Mouse (Mus musculus) urinary bladder, adult 2 months (tissue): ENCODE measurements around the gene Alg5. TPM values are rescaled to one million over a fixed set of nuclear protein-coding genes. Genes with fewer than 3 reads are reported as not detected.
"Not testable (repeated sequence)": the region's sequence is repeated elsewhere in the genome, so short reads cannot be mapped to it uniquely, and the experiment has no call there.

Experiments used
- DNase-seq: peaks from one replicate; pipeline ENCODE4 v3.0.0; 2022; ENCODE audit warnings: low spot score
- polyA plus RNA-seq: library from polyadenylated mRNA; depleted of rRNA; stranded (reverse); fragments of >200 nt; gene quantifications from 2 replicates; pipeline ENCODE4 v1.2.3, GENCODE M21; 2012

The Alg5 gene
- polyA plus RNA-seq, 1 experiment, result 41.4 TPM

DNA sequence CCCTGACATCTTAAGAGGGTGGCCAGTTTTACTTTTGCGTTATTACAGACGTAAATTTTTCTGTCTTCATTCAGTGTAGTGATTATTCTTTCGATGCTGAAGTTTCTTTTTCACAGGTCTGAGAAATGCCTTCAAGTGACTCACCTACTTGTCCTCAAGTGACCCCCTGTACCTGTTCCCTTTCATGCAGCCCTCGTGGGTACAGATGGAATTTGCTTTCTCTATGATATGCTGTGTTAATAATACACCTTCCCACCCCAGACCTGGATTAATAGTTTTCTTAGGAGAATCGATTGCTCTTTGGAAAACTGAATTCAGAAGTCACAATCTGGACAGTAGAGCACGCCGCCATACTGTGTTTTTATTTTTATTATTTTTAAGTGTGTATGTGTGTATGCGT is 2.0 kb downstream of the Alg5 start:
- DNase-seq, result no peak

DNA sequence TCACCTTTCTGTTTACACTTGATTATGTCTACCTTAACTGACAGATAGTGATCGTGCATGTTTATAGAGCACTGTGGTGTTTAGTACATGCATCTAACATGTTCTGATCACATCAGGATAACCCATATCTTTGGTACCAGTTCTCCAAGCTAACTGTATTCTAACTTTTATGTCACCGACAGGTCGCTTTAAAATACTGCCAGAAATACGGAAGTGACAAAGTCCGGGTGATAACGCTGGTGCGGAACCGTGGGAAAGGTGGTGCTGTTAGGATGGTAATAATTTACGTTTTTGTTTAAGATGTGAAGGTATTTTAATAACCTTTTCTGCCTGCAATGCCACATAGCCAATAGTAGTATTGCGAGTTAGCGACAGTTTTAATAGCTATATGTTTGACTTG is 6.6 kb downstream of the Alg5 start:
- DNase-seq, result no peak

DNA sequence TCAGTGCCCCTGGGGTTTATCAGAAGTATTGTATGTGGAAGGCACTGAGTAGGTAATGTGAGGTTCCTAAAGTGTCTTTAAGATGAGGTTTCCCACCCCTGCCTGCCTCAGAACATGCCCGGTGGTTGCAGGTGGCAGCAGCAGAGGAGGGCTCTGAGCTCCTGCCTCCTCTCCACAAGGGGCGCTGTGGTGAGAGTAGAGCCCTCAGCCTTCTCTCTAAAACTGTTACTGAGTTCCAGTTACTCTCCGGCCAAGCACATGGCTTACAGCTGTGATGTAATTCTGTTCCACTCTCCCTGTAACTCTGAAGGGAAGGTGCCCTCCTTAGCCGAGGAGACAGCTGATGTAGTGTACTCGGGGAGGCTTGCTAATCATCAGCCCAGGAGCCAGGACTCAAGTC is 10.5 kb downstream of the Alg5 start:
- no peak for DNase-seq

DNA sequence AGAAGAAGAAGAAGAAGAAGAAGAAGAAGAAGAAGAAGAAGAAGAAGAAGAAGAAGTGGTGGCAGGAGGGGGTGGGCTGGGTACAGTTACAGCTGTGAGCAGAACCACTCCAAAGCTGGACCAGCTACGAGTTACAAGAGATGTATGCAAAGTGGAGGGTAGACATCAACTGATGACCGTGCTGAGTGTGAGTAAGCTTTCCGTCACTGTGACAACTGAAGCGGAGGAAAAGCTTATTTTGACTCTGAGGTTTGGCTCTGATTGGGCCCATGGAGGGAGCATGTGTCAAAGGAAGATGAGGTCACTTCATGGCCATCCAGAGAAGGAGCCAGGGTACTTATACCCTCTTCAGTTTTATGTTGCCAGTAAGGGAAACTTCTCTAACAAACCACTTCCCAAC is 18.1 kb downstream of the Alg5 start:
- no peak for DNase-seq

DNA sequence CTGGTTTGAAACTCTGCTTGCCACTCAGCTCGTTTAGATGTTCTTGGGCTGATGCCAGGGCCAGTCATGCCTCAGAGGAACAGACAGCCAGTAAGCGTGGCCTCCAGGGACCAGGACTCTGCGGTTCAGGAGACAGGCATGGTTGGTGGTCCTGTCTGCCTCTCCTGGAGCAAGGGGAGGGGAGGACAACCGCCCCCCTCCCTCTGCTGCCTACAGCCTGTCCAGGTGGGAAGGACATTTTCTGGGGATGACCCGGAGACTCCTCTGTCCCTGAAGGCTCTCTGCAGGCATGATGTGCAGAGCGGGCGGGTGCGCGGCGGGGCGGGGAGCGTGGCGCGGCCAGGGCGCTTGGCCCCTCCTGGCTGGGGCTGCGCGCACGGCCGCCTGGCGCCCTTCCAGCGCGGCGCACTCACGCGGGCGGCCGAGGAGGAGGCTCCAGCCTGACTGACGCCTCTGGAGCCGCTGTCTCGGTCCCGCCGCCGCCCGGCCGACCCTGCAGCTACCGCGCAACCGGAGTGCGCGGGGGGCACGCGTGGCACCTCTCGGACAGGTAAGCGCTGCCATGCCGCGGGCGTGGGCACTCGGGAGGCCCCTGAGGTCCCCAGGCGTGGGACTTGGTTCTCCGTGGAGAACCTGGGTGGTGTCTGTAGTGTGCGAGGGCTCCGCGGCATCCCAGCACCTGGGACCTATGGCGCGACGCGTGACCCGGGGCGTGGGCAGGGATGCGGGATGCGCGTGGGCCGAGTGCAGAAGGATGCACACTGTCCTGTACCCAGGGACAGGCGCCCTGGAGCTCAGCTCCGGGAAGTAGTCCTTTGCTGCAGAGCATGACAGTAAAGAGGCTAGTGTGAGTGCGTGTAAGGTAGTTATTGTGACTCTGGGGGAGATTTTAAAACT is 20.1 kb downstream of the Alg5 start, which contains the start of gene Smad9:
Smad9 (plus strand) TSS at position 438 of the 897 bp plus-strand sequence.
- peak; percentile 61 for DNase-seq

DNA sequence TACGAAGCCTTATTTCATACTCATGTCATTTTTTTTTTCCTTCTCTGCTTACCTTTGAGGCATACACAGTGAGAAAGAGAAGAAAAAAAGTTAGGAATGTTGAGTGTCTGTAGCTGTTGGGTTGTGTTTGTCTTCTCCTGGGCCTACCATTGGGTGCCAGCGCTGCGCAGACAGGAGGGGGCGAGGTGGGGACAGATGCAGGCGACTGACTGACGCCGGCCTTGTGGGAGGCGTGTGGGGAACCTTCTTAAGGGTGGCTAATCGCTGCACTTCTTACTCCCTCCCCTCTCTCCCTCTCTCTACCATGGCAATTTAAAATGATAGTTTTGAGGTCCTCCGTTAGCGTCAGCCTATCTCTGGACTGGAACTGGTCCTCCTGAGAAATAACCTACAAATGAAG is 20.7 kb downstream of the Alg5 start:
- no peak for DNase-seq

DNA sequence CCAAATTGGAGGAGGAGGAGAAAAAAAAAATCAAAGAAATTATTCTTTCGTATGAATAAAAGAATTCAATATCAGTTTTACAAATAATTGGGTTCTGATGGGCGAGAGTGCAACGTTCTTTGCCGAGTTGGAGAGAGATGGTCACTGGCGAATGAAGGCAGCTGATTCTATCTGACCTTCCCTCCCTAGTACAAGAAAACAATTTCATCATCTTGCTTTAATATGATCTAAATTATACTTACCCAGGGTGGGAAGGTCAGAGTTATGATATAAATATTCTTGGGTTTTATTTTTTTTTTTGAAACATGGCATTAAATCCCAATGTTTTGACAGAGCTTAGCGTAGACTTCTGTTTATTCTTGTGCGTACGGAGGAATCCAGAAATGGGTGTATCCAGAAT is 22.1 kb downstream of the Alg5 start:
- no peak for DNase-seq

DNA sequence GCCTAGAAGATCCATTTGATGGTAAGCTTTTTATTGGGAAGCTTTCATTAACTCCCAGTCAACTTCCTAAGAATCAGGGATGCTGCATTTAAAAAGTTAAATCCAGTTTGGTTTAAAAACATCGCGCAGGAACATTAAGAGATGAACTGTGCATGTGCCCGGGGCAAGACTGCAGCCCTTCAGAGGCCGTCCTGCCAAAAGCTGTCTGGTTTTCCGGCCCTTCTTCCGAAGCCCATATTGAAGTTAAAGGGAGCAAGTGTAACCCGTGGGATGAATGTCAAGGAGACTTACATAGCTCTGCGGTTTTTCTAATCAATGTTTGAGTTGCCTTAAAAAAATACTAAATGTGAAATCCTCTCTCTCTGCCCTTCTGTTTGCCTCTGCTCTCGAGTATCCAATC is 23.9 kb downstream of the Alg5 start:
- no peak for DNase-seq

DNA sequence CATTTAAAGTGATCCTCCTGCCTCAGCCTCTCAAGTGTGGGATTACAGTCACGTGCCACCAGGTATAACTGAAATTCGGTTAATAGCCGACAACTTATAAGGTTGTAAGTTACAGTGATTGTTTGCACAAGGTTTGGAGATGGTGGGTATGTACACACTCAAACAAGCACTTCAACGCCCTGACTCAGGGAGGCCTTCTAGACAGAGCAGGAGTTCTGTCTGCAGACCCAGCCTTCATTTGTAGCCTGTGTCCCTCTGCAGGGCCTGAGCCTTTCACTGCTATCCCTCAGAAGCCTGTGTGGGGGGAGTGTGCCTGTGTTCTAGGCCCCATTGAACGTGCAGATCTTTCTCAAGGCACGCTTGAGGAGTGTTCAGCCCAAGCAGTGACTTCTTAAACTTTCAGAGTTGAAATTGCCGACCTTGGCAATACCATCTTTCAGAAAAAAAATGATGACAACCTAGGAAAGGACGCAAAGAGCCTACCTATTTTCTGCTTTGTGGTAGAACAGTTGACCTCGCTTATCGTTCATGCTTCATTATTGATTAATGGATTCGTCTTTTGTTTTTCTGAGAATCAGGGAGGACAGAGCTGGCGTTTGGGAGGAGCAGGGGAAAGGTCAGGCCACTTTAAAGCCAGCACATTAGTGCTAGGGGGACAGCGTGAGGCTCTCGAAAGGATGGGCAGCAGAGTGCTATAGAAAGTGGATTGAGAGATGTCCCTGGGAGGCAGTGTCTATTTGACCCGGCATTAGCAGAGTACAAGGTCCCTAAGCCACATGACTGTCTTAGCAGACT is 25.2 kb downstream of the Alg5 start:
- no peak for DNase-seq

DNA sequence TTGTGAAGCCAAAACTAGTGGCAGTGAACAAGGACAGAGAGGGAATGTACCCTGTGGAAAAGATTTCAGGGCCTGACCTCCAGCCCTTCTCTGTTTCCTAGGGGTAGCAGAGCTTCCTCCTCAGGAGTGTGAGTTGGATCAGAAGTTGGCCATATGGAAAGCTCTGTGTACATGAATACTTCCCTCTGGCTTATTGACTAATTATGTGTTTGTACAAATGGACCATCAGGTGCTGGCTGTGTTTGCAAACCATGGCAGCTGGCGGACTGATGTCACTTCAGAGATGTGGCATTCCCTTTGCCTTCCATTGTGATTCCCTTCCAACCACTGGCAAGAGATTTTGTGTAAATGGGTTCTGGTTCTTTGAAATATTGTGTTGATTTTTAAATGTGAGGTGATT is 25.9 kb downstream of the Alg5 start:
- DNase-seq, result no peak

DNA sequence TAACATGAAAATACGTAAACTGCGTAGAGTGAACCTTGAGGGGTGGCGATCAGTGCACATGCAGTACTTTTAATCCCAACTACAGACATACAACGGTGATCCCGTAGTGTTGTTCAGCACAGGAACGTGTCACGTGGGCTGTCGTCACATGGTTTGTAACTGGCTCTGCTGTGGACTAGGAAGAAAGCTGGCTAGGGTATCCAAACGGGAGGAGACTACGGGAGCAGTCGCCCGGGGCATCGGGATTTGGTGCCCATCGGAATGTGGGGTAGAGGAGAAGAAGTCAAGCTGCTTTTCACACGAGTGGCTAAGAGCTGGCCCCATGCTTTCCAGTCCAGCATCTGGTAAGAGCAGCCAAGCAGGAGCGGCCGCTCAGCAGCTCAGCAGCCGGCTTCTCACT is 29.1 kb downstream of the Alg5 start:
- no peak for DNase-seq

DNA sequence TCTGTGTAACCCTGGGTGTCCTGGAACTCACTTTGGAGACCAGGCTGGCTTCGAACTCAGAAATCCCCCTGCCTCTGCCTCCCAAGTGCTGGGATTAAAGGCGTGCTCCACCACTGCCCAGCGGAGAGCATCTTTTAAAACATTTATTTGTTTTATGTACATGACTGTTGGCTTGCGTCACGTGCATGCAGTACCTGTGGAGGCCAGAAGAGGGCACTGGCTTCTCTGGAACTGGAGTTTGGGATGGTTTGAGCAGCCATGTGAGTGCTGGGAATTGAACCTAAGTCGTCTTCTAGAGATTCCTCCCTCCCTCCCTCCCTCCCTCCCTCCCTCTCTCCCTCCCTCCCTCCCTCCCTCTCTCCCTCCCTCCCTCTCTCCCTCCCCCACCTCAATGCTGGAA is 30.2 kb downstream of the Alg5 start:
- not testable (repeated sequence) for DNase-seq

DNA sequence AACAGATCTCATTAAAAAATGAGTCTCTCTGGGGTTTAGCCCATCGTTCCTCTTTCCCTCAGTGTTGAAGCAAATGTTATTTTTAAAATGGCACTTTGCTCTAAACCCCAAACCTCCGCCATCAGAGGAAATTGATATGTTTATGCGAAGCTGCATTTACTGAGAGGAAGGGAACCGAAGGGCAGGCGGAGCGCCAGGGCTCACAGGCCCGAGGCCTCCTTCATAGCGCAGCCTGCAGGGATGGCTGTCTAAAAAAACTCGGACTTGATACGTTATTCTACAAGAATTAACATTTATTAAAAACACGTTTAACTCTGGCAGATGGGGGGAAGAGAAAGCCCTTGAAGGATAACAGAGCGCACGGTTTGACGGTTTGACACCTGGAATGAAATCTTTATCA is 30.7 kb downstream of the Alg5 start:
- DNase-seq, result no peak

DNA sequence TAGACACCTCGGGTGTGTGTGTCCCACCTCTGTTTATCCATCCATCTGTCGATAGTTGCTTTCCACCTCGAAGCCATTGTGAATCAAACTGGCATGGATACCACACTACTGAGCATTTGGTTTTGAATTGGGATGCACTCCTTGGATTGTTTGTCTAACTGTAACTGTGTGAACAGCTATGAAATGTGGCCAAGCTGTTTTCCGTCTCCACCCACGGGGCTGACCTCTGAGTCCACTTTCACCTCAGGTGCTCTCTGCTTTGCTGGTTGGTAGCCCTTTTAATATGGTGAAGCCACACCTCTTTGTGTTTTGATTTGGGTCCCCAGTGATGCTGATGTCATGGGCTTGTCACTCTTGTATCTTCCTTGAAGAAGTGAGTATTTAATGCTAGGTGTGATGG is 31.5 kb downstream of the Alg5 start:
- no peak for DNase-seq

DNA sequence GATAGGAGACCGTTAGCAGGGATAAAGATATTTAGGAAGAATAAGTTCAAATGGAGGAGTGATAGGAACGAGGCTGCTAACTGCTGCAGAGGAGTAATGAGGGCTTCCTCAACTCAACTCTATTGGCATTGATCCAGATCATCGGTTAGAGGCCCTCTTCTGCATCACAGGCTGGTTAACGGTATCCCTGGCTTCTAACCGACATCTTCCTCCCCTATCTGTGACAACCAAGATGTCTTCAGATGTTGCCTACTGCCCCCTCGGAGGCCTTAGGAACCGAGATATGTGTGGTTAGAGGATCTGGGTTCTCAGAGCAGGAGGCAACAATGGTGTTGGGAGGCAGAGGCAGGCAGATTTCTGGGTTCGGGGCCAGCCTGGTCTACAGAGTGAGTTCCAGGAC is 33.3 kb downstream of the Alg5 start:
- no peak for DNase-seq

DNA sequence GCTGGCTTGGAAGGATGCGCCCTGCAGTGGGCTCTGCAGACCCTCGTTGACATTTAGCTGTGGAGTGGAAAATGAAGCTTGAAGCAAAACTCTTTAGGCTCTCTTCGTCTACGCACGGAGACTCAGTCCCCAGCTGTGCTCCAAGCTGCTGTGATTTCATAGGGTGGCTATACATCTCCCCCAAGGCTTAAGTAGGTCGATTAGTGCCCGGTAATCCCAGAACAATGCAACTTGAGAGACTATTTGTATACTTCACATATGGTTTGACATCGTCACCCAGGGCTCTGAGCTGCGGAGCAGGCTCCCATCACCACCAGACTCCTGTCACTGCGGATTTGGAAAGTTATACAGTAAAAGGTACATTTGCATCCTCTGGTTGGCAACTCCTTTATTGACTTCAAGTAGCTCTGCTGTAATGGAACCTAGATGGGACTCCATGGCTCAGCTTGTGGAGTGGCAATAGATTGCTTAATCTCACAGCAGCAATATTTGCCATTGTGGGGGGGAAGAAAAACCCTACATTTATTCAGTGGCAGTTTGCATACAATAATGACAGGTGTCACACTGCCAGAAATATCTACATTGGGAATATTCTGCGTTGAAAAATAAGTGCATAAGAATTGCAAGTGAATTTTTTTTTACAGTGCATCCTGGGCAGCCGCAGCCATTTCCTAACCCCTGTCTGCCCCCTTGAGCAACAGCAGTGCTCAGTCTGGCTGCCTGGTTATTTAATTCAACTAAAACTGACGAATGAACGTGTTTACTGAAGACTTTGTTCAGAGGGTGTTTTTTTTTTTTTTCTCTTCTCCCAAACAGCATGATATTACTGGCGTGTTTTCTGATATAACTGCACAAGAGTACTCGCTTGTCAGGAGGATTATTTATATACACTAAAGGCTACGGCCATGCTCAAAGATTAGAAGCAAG is 34.3 kb downstream of the Alg5 start:
- DNase-seq, result no peak

DNA sequence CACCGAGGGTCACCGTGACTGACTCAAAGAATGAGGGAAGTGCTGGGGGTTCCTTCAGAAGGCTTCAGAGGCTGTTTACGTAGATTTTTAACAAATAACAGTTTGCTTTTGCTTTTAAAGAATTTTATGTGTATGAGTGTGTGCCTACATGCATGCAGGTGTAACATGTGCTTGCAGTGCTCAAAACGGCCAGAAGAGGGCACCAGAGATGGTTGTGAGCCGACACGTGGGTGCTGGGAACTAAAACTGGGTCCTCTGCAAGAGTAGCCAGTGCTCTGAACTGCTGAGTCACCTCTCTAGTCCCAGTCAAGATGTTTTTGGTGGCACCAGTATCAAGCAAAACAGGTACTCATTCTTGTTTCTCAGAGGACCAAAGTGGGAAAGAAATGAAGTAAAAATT is 38.3 kb downstream of the Alg5 start:
- no peak for DNase-seq

DNA sequence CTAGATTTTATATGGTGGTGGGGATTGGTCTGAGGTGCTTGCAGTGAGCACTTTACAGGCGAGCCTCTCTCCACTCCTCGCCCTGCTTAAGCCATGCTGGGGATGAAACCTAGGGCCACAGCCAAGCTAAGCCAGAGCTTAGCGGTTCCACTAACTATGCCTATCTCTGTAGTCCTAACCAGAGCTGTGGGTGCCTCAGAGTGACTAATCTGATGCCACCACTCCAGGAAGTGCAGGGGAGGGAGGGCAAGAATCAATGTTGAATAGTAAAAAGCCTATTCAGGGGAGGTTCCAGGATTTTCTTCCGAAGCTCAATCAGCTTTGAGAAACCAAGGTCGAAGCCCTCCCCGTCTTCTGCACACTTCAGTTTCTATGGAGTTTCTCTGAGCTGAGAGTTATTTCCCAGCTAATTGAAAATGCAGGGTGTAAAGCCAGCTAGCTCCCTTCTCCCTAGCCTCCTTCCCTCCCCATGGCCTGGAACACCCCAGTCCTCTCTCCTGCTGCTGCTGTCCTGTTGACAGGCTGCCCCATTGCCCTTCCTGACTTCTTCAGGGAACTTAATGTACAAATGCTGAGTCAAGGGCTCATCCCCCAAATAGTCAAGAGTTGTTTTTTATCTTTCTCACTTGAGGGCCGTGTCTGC is 40.8 kb downstream of the Alg5 start:
- no peak for DNase-seq

DNA sequence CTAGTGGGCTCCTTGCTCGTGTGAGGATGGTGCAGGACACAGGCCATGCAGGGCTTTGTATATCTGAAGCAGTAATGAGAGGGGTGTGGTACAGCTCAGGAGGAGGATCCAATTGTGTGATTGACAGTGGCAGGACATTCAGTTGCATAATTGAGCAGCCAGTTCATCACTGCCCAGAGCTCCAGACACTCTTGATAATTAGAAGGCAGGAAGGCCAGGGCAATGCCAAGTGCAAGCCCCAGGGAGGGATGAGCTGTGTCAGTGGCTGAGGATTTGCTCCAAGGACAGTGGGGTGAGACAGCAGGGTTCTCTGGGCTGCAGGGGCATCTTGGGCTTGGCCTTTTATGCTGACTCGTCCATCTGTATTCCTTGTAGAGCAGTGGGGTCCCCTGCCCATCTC is 55.3 kb downstream of the Alg5 start:
- DNase-seq, result no peak

DNA sequence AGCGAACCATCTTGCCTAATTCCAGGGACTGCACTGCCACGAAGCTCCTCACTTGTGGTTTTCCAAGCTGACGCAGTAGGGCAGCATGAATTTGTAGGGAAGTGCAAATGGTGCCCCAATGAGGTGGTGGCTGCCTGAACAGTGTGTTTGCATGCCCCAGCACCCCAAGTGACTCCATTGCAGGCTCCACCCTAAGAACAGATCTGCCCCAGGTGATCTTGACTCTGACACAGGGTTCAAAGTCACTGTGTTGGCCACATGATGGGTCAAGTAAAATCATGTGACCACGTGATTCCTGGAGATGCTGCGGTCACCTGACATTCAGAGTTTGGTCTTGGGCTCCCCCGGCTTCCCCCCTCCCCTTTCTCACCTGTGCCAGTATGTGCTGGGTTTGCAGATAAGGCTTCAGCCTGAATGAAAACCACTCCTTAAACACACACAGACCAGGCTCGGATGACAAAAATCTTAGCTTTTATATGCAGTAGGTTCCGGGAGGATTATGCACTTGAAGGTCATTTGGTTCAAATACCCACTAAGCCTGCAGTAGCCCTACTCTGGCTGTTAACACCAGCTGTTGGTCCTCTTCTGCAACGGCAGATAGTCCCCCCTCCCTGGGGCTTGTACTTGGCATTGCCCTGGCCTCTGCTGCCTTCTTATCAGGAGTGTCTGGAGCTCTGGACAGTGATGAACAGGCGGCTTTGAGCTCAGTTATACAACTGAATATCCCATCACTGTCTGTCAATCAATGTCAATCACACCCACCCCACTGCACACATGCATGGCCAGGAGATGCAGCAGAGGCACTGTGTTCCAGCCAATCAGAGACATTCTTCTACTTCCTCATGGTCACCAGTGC is 56.7 kb downstream of the Alg5 start:
- DNase-seq, result no peak

DNA sequence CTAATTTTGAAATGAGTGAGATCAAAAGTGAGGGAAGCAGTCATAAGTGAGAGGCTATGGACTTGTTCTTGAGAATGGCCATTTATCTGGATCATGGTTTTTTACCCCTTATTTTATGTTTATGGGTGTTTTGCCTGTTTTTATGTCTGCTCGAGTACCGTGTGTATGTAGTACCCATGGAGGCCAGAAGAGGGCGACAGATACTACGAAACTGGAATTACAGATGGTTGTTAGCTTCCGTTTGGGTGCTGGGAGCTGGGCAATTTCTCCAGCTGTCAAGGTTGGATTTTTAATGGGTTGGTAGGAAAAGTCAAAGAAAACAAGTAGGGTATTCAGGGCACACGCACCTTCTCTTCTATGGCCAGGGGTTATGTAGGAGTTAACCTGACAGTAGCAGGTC is 58.4 kb downstream of the Alg5 start:
- no peak for DNase-seq
